Mouse (Mus musculus): ENCODE measurements around the gene Jun.

Jun gene

GRCm38 (mm10) chr4:95023350-95023953 is 28.6 kb downstream of the Jun start:
- no peak for DNase-seq

- no peak for DNase-seq
These were observed 30.1 kb downstream of the Jun start for GRCm38 (mm10) chr4:95021649-95022637.

GRCm38 (mm10) chr4:95020201-95020600 is 31.8 kb downstream of the Jun start:
- DNase-seq: no peak

- DNase-seq: no peak
These were observed 33.8 kb downstream of the Jun start for GRCm38 (mm10) chr4:95018221-95018620.

- no peak for DNase-seq
These were observed 39.3 kb downstream of the Jun start for GRCm38 (mm10) chr4:95012706-95013105.

GRCm38 (mm10) chr4:95012256-95012655 is 39.8 kb downstream of the Jun start:
- no peak for DNase-seq

GRCm38 (mm10) chr4:95008175-95009057 is 43.6 kb downstream of the Jun start:
- peak; percentile 74 for DNase-seq

GRCm38 (mm10) chr4:95007759-95008158 is 44.3 kb downstream of the Jun start:
- DNase-seq: no peak

- DNase-seq: no peak
These were observed 46.7 kb downstream of the Jun start for GRCm38 (mm10) chr4:95005251-95005830.

- no peak for DNase-seq
These were observed 50.8 kb downstream of the Jun start for GRCm38 (mm10) chr4:95001043-95001775.

- no peak for DNase-seq
These were observed 51.9 kb downstream of the Jun start for GRCm38 (mm10) chr4:95000147-95000546.

GRCm38 (mm10) chr4:94999249-94999648 is 52.8 kb downstream of the Jun start:
- no peak for DNase-seq
